Mouse (Mus musculus) kidney, adult 2 months (tissue): ENCODE results near the gene Vwc2. TPM values are rescaled to one million over a fixed set of nuclear protein-coding genes. Genes with fewer than 3 reads are reported as not detected.

Experiments used
- DNase-seq: peaks from one replicate; pipeline ENCODE4 v3.0.0; 2021
- H3K27ac ChIP-seq: fragments of 200-500 bp; 2 replicates; pipeline ENCODE4 v1.5.1; 2012; ENCODE audit warnings: low read depth, low read length, control low read depth, inconsistent platforms; ENCODE audit not compliant: insufficient read depth
- H3K27me3 ChIP-seq: fragments of 200-500 bp; replicated peaks from 2 replicates; pipeline ENCODE4 v1.6.1; 2012; ENCODE audit warnings: mild to moderate bottlenecking, moderate library complexity, low read length, inconsistent platforms; ENCODE audit not compliant: control insufficient read depth, insufficient read depth
- H3K36me3 ChIP-seq: fragments of 200-500 bp; 2 replicates; pipeline ENCODE4 v1.6.1; 2012; ENCODE audit warnings: mild to moderate bottlenecking, moderate library complexity, low read length, inconsistent platforms; ENCODE audit not compliant: control insufficient read depth, insufficient read depth
- H3K4me1 ChIP-seq: fragments of 200-500 bp; 2 replicates; pipeline ENCODE4 v1.6.1; 2011; ENCODE audit warnings: low read length; ENCODE audit not compliant: control insufficient read depth, insufficient read depth
- H3K4me3 ChIP-seq: fragments of 200-500 bp; 2 replicates; pipeline ENCODE4 v1.5.1; 2011; ENCODE audit warnings: mild to moderate bottlenecking, low read depth, low read length, control low read depth; ENCODE audit not compliant: insufficient read depth
- CTCF ChIP-seq: fragments of 200-500 bp; conservative IDR thresholded peaks from 2 replicates; pipeline ENCODE4 v1.5.1; 2011; ENCODE audit warnings: low read depth, mild to moderate bottlenecking, control low read depth, low read length, moderate library complexity, mixed read lengths; ENCODE audit not compliant: insufficient read depth, insufficient read length
- POLR2A ChIP-seq: fragments of 200-500 bp; IDR thresholded peaks from one replicate; pipeline ENCODE4 v1.6.1; 2011; ENCODE audit warnings: low read depth, low read length, control low read depth
- WGBS: fragments of 180-500 bp; shearing (Covaris S2); methylation state at CpG from one replicate; pipeline ENCODE4 v1.1.7; 2018; 5-methylcytosine and 5-hydroxymethylcytosine counted together
- polyA plus RNA-seq: library from polyadenylated mRNA; depleted of rRNA; stranded (reverse); fragments of >200 nt; gene quantifications from 2 replicates; pipeline ENCODE4 v1.2.3, GENCODE M21; 2012

Gene Vwc2
- polyA plus RNA-seq, 1 experiment: 0.13 TPM

GRCm38 (mm10) chr11:11257348-11257747 lies 143.3 kb downstream of the Vwc2 start:
- Histone ChIP-seq H3K27ac (no peak overlapping the region), H3K36me3 (no peaks in the 10 kb centered on the region), H3K4me1 (no peaks in the 10 kb centered on the region), H3K27me3 (no peaks in the 10 kb centered on the region), H3K4me3 (no peak overlapping the region)
- TF ChIP-seq CTCF: no peak
- no peak for TF ChIP-seq POLR2A
- 89% methylated on average over 1 of the region's 1 CpGs for WGBS
- no peak for DNase-seq

GRCm38 (mm10) chr11:11280128-11280527 lies 166.1 kb downstream of the Vwc2 start:
- no peaks in the 10 kb centered on the region for H3K36me3 ChIP-seq
- TF ChIP-seq POLR2A (no peak), CTCF (no peak)
- no peaks in the 10 kb centered on the region for H3K4me1 ChIP-seq
- H3K27me3 ChIP-seq: no peaks in the 10 kb centered on the region
- H3K4me3 ChIP-seq: no peak overlapping the region
- DNase-seq: no peak
- H3K27ac ChIP-seq: no peak overlapping the region

GRCm38 (mm10) chr11:11283512-11283911 lies 169.5 kb downstream of the Vwc2 start:
- WGBS: 42% methylated on average over 3 of the region's 3 CpGs
- TF ChIP-seq POLR2A (no peak), CTCF (no peak)
- Histone ChIP-seq H3K36me3 (no peaks in the 10 kb centered on the region), H3K4me3 (no peak overlapping the region), H3K27ac (no peak overlapping the region), H3K27me3 (no peaks in the 10 kb centered on the region), H3K4me1 (no peaks in the 10 kb centered on the region)
- DNase-seq: no peak
